8 mouse cellular contexts compared by ENCODE assay signal in genomic region chr3:30650062-30650841, GRCm38 (mm10). TPM values are rescaled to one million over a fixed set of nuclear protein-coding genes. Genes with fewer than 3 reads are reported as not detected.
DNase-seq lines count a peak whose midpoint lies in the region; ATAC-seq and TF ChIP-seq lines count a peak whose summit lies in the region.

No protein-coding gene starts in this region.

- peak overlapping the region; percentile 38; the same call in 1 of the 2 replicates for H3K9ac ChIP-seq in forebrain, embryonic 16.5 days (replicated peaks; ENCODE audit: low read depth, low read length)
- peak overlapping the region; percentile 33 for H3K9ac ChIP-seq in kidney, embryonic 16.5 days (replicated peaks; ENCODE audit: low read length)
- no peak overlapping the region for H3K9ac ChIP-seq in stomach, embryonic 15.5 days

- no peak overlapping the region for H3K27ac ChIP-seq in forebrain, embryonic 16.5 days (ENCODE audit: low read length)
- H3K27ac ChIP-seq in kidney, embryonic 16.5 days (ENCODE audit: low read length): no peak overlapping the region
- H3K27ac ChIP-seq in stomach, embryonic 15.5 days: no peak overlapping the region

- under 1% methylated on average over 41 of the region's 41 CpGs for WGBS in forebrain, embryonic 16.5 days
- under 1% methylated on average over 41 of the region's 41 CpGs for WGBS in kidney, embryonic 16.5 days
- under 1% methylated on average over 41 of the region's 41 CpGs for WGBS in stomach, embryonic 15.5 days

- peak; percentile 27 for DNase-seq in ovary, postnatal 36 days (ENCODE audit: low spot score)
- DNase-seq in ovary, postnatal 10 days (ENCODE audit: low spot score): no peak
- DNase-seq in brain, embryonic 14.5 days (ENCODE audit: low read depth): peak; percentile 55
- DNase-seq in lung, postnatal 36 days: peak; percentile 24
- DNase-seq in spleen, adult 18-20 months: no peak

- no peak for TF ChIP-seq POLR2A in brain, embryonic 14.5 days (IDR thresholded peaks at IDR 0.05; ENCODE audit: borderline replicate concordance, extremely low read depth, insufficient read depth, insufficient read length, poor library complexity, severe bottlenecking)

- H3K4me1 ChIP-seq in forebrain, embryonic 16.5 days (replicated peaks; ENCODE audit: control insufficient read depth, insufficient read depth, low read length): peaks cover 12% of the 10 kb centered on the region
- H3K4me1 ChIP-seq in kidney, embryonic 16.5 days (ENCODE audit: insufficient read depth, low read length): peaks cover 11% of the 10 kb centered on the region; the same call in 1 of the 2 replicates
- peaks cover 7% of the 10 kb centered on the region for H3K4me1 ChIP-seq in stomach, embryonic 15.5 days

- no peaks in the 10 kb centered on the region for H3K36me3 ChIP-seq in forebrain, embryonic 16.5 days (ENCODE audit: control insufficient read depth, insufficient read depth)
- H3K36me3 ChIP-seq in kidney, embryonic 16.5 days (ENCODE audit: insufficient read depth, low read length): no peaks in the 10 kb centered on the region
- H3K36me3 ChIP-seq in stomach, embryonic 15.5 days: no peaks in the 10 kb centered on the region

- no peaks in the 10 kb centered on the region for H3K9me3 ChIP-seq in forebrain, embryonic 16.5 days (ENCODE audit: control insufficient read depth, low read length)
- no peaks in the 10 kb centered on the region for H3K9me3 ChIP-seq in kidney, embryonic 16.5 days (ENCODE audit: low read length)
- no peaks in the 10 kb centered on the region for H3K9me3 ChIP-seq in stomach, embryonic 15.5 days

- TF ChIP-seq CTCF in brain, embryonic 14.5 days (IDR thresholded peaks at IDR 0.05; ENCODE audit: borderline replicate concordance, extremely low read depth, insufficient read depth, insufficient read length): peak; percentile 31; the same call in 1 of the 2 replicates

- H3K4me2 ChIP-seq in forebrain, embryonic 16.5 days (ENCODE audit: low read length): peak overlapping the region; percentile 64
- peak overlapping the region; percentile 74 for H3K4me2 ChIP-seq in kidney, embryonic 16.5 days (replicated peaks; ENCODE audit: low read depth, low read length)
- H3K4me2 ChIP-seq in stomach, embryonic 15.5 days: peak overlapping the region; percentile 81

- peaks cover 9% of the 10 kb centered on the region for H3K27me3 ChIP-seq in forebrain, embryonic 16.5 days (replicated peaks; ENCODE audit: control insufficient read depth, insufficient read depth, low read length)
- peaks cover 21% of the 10 kb centered on the region for H3K27me3 ChIP-seq in kidney, embryonic 16.5 days (ENCODE audit: insufficient read depth, low read length)
- H3K27me3 ChIP-seq in stomach, embryonic 15.5 days (replicated peaks): 0 out of 2 replicates have a peak, but pooled peaks cover 3% of the 10 kb centered on the region

- peak overlapping the region; percentile 41 for H3K4me3 ChIP-seq in forebrain, embryonic 16.5 days (replicated peaks; ENCODE audit: low read length)
- H3K4me3 ChIP-seq in kidney, embryonic 16.5 days (ENCODE audit: low read length): peak overlapping the region; percentile 45
- H3K4me3 ChIP-seq in stomach, embryonic 15.5 days (replicated peaks): peak overlapping the region; percentile 37

- peak; percentile 55; the same call in 1 of the 2 replicates for ATAC-seq in forebrain, embryonic 16.5 days
- peak; percentile 80 for ATAC-seq in kidney, embryonic 16.5 days (ENCODE audit: low FRiP score, low TSS enrichment)
- ATAC-seq in stomach, embryonic 15.5 days (ENCODE audit: insufficient read depth, low FRiP score, low read depth): peak; percentile 75; the same call in 1 of the 2 replicates

RNA-seq across cellular contexts. Expression of gene Lrrc34, which starts 2.6 kb away (rescaled TPM):
- polyA plus RNA-seq in brain, embryonic 14.5 days (2012; rRNA removed): 0.35 and 0.63 TPM in 2 replicates
- polyA plus RNA-seq in forebrain, embryonic 16.5 days (2015; fragmentation: Nextera tagmentation; extraction: Ambion mirVana): 0.83 and 0.86 TPM in 2 replicates
- polyA plus RNA-seq in kidney, embryonic 16.5 days (2015; fragmentation: Nextera tagmentation; extraction: Ambion mirVana): 2.4 and 2.9 TPM in 2 replicates
- polyA plus RNA-seq in stomach, embryonic 15.5 days (2015; fragmentation: Nextera tagmentation; extraction: Ambion mirVana): 0.58 and 0.75 TPM in 2 replicates

RNA-seq across cellular contexts. Expression of gene Lrriq4, which starts 5.9 kb away (rescaled TPM):
- 0.05 TPM in 1 of 2 replicates, not detected in the other for polyA plus RNA-seq in brain, embryonic 14.5 days (2012; rRNA removed)
- polyA plus RNA-seq in forebrain, embryonic 16.5 days (2015; fragmentation: Nextera tagmentation; extraction: Ambion mirVana): not detected in 2 replicates
- polyA plus RNA-seq in kidney, embryonic 16.5 days (2015; fragmentation: Nextera tagmentation; extraction: Ambion mirVana): 0.11 and 0.18 TPM in 2 replicates
- polyA plus RNA-seq in stomach, embryonic 15.5 days (2015; fragmentation: Nextera tagmentation; extraction: Ambion mirVana): 0.06 TPM in 1 of 2 replicates, not detected in the other

RNA-seq across cellular contexts. Expression of gene Mynn, which starts 48.4 kb away (rescaled TPM):
- 16.0 and 20.6 TPM in 2 replicates for polyA plus RNA-seq in brain, embryonic 14.5 days (2012; rRNA removed)
- 39.9 and 41.8 TPM in 2 replicates for polyA plus RNA-seq in forebrain, embryonic 16.5 days (2015; fragmentation: Nextera tagmentation; extraction: Ambion mirVana)
- 41.9 and 42.6 TPM in 2 replicates for polyA plus RNA-seq in kidney, embryonic 16.5 days (2015; fragmentation: Nextera tagmentation; extraction: Ambion mirVana)
- 23.8 and 25.8 TPM in 2 replicates for polyA plus RNA-seq in stomach, embryonic 15.5 days (2015; fragmentation: Nextera tagmentation; extraction: Ambion mirVana)

RNA-seq across cellular contexts. Expression of gene Lrrc31, which starts 49.4 kb away (rescaled TPM):
- polyA plus RNA-seq in brain, embryonic 14.5 days (2012; rRNA removed): not detected in 2 replicates
- not detected in 2 replicates for polyA plus RNA-seq in forebrain, embryonic 16.5 days (2015; fragmentation: Nextera tagmentation; extraction: Ambion mirVana)
- polyA plus RNA-seq in kidney, embryonic 16.5 days (2015; fragmentation: Nextera tagmentation; extraction: Ambion mirVana): 0.27 and 0.35 TPM in 2 replicates
- polyA plus RNA-seq in stomach, embryonic 15.5 days (2015; fragmentation: Nextera tagmentation; extraction: Ambion mirVana): 1.5 and 3.6 TPM in 2 replicates

RNA-seq across cellular contexts. Expression of gene Actrt3, which starts 50.5 kb away (rescaled TPM):
- 0.11 and 0.13 TPM in 2 replicates for polyA plus RNA-seq in brain, embryonic 14.5 days (2012; rRNA removed)
- polyA plus RNA-seq in forebrain, embryonic 16.5 days (2015; fragmentation: Nextera tagmentation; extraction: Ambion mirVana): 0.20 and 0.38 TPM in 2 replicates
- polyA plus RNA-seq in kidney, embryonic 16.5 days (2015; fragmentation: Nextera tagmentation; extraction: Ambion mirVana): 0.07 TPM in 1 of 2 replicates, not detected in the other
- 0.46 and 0.70 TPM in 2 replicates for polyA plus RNA-seq in stomach, embryonic 15.5 days (2015; fragmentation: Nextera tagmentation; extraction: Ambion mirVana)

Comparison
In these comparisons a context has a peak if more than half of its experiments do, and no peak if none do; other contexts are left out.
1. DNase-seq: peak in ovary, postnatal 36 days (single experiment), brain, embryonic 14.5 days (single experiment) and lung, postnatal 36 days (single experiment); none in ovary, postnatal 10 days (single experiment) and spleen, adult 18-20 months (0 of 2).
2. Peak in every context shown above with its lines, with median percentiles within 50 percentile points of each other: ATAC-seq, H3K4me2 ChIP-seq and H3K4me3 ChIP-seq.